In the genomic region with DNA sequence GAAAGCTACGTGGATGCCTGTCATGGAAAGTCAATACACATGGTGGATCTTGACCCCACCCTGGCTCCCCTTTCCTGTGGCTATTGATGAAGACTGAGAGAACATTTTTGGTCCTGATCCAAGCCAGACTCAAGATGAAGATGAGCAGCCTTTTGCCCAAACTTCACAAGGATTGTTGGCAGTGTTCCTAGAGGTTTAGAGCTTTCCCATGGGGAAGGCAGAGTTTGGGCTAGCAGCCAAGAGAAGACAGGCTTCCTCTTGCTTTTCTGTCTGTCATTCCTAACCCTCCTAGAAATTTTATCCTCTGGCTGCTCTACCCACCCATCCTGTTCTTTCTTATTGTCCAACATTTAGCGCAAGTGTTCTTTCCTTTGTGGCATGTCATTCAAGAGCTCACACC, we compare ENCODE assay signal across 20 mouse cellular contexts.
DNase-seq lines count a peak whose midpoint lies in the region; ATAC-seq lines count a peak whose summit lies in the region.
"Had no signal": no experiment of that assay in that cellular context is flagged by ENCODE, and none has a peak within 500 bp of the region (broad histone marks: within the 10 kb centered on the region; RNA-seq: fewer than 3 reads in every experiment).

No protein-coding gene starts in this region.

- no peak overlapping the region for H3K4me3 ChIP-seq in kidney, embryonic 15.5 days (replicated peaks)
- H3K4me3 ChIP-seq: forebrain, embryonic 13.5 days; heart, embryonic 10.5 days; hindbrain, embryonic 12.5 days; intestine, embryonic 15.5 days; neural tube, embryonic 12.5 days had no signal

- H3K4me2 ChIP-seq in kidney, embryonic 15.5 days = no peak overlapping the region
- H3K4me2 ChIP-seq: forebrain, embryonic 13.5 days; hindbrain, embryonic 12.5 days; intestine, embryonic 15.5 days; neural tube, embryonic 12.5 days had no signal

- H3K27ac ChIP-seq in kidney, embryonic 15.5 days = no peak overlapping the region
- H3K27ac ChIP-seq: forebrain, embryonic 13.5 days; heart, embryonic 10.5 days; hindbrain, embryonic 12.5 days; intestine, embryonic 15.5 days; neural tube, embryonic 12.5 days; stomach, postnatal 0 days had no signal

- peak; percentile 15 for DNase-seq in adrenal gland, postnatal 10 days
- no peak for DNase-seq in adrenal gland, adult 2 months
- DNase-seq in kidney, postnatal 14 days = peak; percentile 21
- peak; percentile 32 for DNase-seq in right cerebral cortex, adult 18-20 months
- DNase-seq in right cerebral cortex, postnatal 25 days = no peak
- DNase-seq: cerebellum, adult 9-10 months; heart, postnatal 10 days; liver; lung, adult 2 months; right cerebral cortex, postnatal 14 days; thymus, postnatal 36 days had no signal

- no peaks in the 10 kb centered on the region for H3K27me3 ChIP-seq in kidney, embryonic 15.5 days
- H3K27me3 ChIP-seq: forebrain, embryonic 13.5 days; hindbrain, embryonic 12.5 days; intestine, embryonic 15.5 days; neural tube, embryonic 12.5 days; Patski had no signal

- 78% methylated on average over 2 of the region's 2 CpGs for WGBS in kidney, embryonic 15.5 days

- no peaks in the 10 kb centered on the region for H3K9me3 ChIP-seq in kidney, embryonic 15.5 days (replicated peaks)
- H3K9me3 ChIP-seq: forebrain, embryonic 13.5 days; heart, embryonic 10.5 days; hindbrain, embryonic 12.5 days; intestine, embryonic 15.5 days; neural tube, embryonic 12.5 days had no signal

- peaks cover 28% of the 10 kb centered on the region for H3K4me1 ChIP-seq in kidney, embryonic 15.5 days

- H3K36me3 ChIP-seq in kidney, embryonic 15.5 days = no peaks in the 10 kb centered on the region
- H3K36me3 ChIP-seq: heart, embryonic 10.5 days; hindbrain, embryonic 12.5 days; intestine, embryonic 15.5 days; neural tube, embryonic 12.5 days had no signal

- no peak overlapping the region for H3K9ac ChIP-seq in kidney, embryonic 15.5 days
- H3K9ac ChIP-seq: forebrain, embryonic 13.5 days; hindbrain, embryonic 12.5 days; intestine, embryonic 15.5 days; neural tube, embryonic 12.5 days had no signal

- ATAC-seq in kidney, embryonic 15.5 days (replicated peaks; ENCODE audit: low FRiP score) = no peak
- no peak for ATAC-seq in frontal cortex, adult (ENCODE audit: low TSS enrichment)
- ATAC-seq: forebrain, embryonic 13.5 days; intestine, embryonic 15.5 days; Patski had no signal

Comparison
In these comparisons a context has a peak if more than half of its experiments do, and no peak if none do; other contexts are left out.
1. DNase-seq: peak in adrenal gland, postnatal 10 days (single experiment), kidney, postnatal 14 days (single experiment) and right cerebral cortex, adult 18-20 months (single experiment); none in adrenal gland, adult 2 months (single experiment) and right cerebral cortex, postnatal 25 days (single experiment).